Mouse (Mus musculus): ENCODE measurements around the gene Btnl10. TPM values are rescaled to one million over a fixed set of nuclear protein-coding genes. Genes with fewer than 3 reads are reported as not detected.
A peak's percentile ranks its signal among the peaks of the same experiment; 100 is the strongest.

Gene Btnl10
- total RNA-seq, 4 experiments from 2014 or later, result 0.14 TPM; not detected in 3

DNA sequence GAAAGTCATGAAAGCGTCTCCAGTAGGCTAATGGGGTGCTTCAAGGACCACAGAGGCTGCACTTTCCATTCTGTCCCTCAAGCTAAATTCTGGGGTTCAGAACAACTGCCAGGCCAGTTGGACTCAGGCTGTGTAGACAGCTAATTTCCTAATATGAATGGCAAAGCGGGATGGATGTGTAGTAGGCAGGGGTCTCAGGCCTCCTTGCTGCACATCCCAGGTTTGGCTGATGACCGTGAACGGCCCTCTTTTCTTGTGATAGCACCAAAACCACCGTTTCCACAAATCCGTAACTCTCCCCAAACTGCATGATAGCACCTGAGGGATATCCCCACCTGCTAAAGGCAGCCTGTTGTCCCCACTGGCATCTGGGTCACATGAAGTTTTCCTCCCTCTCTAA is 40.8 kb downstream of the Btnl10 start:
- DNase-seq (ENCODE audit: low spot score in 2 of 2), result no peak

DNA sequence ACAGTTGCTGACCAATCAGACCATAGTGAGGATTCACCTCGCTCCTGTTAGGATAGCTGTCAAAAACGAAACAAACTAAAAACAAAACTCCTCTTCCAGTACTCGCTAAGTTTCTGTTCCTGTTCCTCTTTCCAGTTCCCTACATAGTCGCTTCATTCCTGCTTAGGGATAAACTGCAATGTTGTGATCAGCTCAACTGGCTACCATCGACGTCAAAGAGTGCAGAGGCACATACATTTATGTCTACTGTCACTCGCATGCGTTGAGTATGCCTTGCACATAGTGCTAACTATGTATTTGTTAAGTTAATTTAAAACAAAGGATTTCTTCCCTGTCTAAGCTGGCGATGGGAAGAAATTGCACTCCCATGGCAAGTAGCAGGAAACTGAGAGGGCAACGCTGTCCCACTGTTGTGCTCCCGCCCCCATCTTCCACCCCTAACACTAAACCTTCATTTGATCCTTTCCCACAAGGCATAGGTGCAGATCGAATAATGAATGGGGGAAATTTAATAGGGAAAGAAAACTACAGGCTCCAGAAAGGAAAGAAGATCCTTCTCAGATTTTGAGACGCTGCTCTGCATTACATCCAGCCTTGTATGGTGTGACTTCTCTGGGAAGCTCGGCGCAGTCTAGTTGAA is 41.6 kb downstream of the Btnl10 start:
- no peak for DNase-seq (ENCODE audit: low spot score in 2 of 2)

DNA sequence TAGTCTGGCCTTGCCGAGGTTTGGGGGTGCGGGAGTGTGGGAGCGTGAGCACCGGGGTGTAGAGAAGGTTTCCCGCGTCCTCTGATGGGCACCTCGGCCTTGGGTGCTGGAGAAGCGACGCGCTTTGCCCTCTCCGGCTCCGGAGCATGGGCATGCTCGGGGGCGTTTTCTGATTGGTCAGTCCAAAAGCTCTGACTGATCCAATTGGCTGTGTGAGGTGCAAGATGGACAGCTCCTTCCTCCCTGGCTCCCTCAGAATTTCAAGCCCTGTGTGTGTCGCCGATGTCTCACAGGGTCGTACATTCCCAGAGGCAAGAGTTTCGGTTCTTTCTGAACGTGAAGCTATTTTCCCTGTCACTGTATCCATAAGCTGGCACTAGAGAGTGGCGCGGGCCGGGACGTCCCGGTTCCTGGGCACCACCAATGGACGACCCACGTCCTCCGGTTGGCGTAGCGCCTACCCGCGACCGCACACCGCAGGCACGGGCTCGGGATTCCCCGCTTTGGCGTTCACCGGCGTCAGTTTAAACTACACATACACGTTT is 42.3 kb downstream of the Btnl10 start:
- DNase-seq (ENCODE audit: low spot score in 2 of 2), result peak; percentile 74 to 77

DNA sequence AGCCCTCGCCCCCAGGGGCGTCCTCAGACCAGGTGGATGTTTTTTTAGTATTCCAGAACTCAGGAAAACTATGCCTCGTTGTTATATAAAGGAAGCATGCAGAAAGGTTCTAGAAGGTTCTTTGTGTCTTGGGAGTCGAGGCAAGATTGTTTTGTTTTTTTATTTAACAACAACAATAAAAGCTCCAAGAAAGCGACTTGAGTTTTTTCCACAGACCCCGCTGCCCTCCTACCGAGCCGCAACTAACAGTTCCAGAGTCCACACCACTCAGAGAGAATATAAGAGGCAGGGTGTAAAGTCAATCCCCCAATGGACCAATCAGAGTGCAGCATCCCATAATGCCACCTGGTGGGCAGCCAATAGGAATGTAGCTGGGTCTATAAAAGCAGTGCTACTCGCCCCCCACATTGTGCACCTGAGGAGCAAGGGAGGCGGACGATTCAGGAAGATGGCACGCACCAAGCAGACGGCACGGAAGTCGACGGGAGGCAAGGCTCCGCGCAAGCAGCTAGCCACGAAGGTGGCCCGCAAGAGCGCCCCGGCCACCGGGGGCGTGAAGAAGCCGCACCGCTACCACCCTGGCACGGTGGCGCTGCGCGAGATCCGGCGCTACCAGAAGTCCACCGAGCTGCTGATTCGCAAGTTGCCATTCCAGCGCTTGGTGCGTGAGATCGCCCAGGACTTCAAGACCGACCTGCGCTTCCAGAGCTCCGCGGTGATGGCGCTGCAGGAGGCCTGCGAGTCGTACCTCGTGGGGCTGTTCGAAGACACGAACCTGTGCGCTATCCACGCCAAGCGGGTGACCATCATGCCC is 43.9 kb downstream of the Btnl10 start:
- no peak for DNase-seq (ENCODE audit: low spot score in 2 of 2)

DNA sequence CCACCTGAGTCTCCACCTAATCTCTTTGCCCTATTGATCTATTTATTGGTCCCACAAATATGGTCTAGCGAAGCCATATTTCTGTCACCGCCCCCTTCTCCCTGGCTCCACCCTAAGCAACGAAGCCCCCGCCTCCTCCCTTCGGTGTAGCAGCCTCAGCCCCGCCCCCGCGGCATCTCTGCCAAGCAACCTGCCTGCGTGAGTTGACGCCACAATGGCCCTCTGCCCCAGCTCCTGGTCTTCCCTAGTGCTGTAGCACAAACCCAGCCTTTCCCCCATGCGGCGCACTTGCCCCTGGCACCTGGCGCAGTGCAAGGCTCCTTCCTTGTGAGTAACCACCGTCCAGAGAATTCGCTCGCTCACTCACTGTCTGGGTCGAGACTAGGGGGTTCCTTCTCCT is 45.8 kb downstream of the Btnl10 start:
- no peak for DNase-seq (ENCODE audit: low spot score in 2 of 2)

DNA sequence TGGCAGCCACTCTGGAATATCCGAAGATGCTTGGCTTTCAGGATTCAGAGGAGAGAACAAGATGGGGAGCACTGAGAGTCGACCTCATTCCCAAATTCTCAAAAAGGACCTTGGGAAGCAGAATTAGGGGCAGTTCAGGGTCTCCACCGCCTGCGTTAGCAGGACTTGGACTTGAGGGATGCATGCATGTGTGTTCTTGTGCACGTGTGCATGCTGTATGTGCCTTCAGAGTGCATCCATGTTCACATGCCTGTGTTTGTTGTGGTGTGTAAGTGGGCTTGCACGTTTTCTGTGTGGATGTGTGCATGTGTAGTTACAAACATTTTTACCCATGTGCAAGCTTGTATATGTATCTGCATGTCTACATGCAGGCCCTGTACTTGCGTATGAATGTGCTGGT is 46.5 kb downstream of the Btnl10 start:
- no peak for DNase-seq (ENCODE audit: low spot score in 2 of 2)

DNA sequence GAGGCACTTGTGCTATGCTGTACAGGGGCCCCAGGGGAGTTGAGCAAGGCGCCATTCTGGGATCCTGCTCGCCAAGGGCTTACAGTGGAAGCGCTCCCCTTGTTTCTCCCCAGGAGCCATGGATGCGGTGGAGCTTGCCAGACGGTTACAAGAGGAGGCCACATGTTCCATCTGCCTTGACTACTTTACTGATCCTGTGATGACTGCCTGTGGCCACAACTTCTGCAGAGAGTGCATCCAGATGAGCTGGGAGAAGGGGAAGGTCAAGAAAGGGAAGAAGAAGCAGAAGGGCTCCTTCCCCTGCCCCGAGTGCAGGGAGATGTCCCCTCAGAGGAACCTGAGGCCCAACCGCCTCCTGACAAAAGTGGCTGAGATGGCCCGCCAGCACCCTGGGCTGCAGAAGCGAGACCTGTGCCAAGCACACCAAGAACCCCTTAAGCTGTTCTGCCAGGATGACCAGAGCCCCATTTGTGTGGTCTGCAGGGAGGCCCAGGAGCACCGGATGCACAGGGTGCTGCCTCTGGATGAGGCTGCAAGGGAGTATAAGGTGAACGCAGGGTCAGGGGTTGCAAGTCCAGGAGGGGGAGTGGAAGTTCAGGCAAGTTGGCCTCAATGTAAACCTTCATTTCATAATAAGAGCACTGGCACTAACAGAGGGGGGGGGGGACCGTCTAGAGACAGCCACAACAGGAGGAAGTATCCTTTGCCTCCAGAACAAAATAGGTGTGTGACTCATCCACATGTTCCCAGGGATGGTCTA is 47.5 kb downstream of the Btnl10 start:
- DNase-seq (ENCODE audit: low spot score in 2 of 2), result no peak

DNA sequence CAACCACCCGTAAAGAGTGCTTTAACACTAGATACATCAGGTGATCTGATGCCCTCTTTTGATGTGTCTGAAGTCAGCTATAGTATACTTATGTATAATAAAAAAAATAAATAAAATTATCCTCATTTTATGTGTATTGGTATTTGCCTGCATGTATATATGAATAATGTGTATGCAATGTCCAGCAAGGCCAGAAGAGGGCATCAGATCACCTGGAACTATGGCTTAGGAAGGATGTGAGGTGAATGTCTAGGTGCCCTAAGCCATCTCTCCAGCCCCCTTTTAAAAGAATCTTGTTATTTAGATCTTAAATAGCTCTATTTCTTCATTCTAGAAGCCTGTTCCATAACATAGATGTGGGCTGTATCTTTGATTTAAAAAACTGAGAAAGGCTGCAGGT is 49.6 kb downstream of the Btnl10 start:
- DNase-seq (ENCODE audit: low spot score in 2 of 2), result no peak

DNA sequence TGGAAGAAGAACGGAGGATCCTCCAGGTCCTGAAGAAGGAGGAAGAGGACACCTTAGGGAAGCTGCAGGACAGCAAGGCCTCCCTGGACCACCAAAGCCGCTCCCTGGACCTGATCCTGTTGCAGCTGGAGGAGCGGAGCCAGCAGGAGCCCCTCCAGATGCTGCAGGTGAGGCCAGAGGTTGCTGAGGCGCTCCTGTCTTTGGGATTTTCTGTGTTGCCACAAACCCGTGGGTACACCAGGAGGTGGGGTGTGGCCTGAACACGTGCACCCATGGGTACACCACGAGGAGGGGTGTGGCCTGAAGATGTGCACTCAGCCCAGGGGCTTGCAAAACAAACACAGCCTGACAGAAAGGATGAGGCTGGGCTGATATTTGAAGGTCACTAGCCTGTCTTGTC is 50.8 kb downstream of the Btnl10 start:
- no peak for DNase-seq (ENCODE audit: low spot score in 2 of 2)

DNA sequence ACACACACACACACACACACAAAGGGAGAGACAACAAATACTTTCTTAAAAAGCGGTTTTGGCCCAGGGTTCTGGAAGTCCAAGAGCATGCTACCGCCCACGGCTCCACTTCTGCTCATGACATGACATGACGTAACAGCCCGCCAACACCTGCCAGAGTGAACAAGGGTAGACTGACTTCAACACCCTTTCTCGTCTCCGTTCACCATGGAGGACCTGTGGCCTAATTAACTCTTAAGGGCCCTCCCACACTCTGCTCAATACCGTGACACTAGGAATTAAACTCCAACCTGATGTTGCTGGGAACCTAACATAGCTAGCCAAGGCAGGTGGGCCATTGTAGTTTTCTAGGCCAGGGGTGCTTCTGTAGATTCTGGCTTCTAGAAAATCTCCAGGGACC is 51.3 kb downstream of the Btnl10 start:
- DNase-seq (ENCODE audit: low spot score in 2 of 2), result no peak

DNA sequence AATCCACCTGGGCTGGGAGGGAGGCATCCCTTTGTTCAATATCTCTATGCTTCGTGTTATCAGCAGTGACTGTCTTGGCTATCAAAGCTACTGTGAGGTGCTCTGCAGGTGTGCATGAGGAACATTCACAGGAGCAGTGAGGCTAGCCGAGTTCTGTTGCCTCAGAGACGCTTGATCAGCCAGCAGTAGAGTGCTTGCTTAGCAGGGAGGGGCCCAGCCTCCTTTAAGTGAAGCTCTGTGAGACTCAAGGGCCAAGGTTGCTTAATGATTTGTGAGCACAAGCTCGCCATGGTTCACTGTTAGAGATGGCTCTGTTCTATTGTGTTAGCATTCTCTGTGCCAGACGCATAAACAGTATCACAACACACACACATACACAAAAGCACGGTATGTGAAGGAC is 52.0 kb downstream of the Btnl10 start:
- no peak for DNase-seq (ENCODE audit: low spot score in 2 of 2)

DNA sequence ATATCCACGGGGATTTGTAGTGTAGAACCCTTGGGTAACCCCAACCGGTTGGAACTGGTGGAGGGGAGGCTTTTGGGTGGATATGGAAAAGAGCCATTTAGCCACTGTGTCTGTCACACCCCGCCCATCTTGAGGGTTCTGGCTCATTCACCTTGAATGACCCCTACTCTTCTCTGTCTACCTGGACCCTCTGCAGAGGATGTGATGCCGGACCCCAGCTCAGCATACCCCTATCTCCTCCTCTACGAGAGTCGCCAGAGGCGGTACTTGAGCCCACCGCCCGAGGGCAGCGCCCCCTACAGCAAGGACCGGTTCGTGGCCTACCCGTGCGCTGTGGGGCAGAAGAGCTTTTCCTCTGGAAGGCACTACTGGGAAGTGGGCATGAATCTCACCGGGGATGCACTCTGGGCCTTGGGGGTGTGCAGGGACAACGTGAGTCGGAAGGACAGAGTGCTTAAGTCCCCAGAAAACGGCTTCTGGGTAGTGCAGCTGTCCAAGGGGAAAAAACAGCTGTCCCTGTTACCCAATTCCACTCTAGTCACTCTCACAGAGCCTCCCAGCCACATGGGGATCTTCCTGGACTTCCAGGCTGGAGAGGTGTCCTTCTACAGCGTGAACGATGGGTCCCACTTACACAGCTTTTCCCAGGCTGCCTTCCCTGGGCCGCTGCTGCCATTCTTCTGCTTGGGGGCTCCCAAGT is 53.3 kb downstream of the Btnl10 start:
- no peak for DNase-seq (ENCODE audit: low spot score in 2 of 2)

DNA sequence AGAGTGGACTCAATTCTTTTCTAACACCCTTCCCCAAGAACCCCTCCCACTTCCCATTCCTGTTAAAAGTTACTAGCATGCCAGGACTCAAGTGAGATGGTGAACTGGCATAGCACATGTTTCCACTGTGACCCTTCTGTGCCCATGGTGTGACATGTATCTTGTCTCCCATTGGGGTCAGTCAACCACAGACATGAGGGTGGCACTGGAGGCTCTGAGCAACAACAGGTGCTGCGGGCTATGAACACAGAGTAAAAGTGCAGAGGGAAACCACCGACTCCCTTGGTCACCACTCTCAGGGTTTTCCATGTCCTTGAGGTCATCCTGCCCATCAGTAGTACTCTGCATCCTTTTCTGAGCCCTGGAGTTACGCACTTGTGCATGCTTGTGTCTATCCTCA is 54.1 kb downstream of the Btnl10 start:
- no peak for DNase-seq (ENCODE audit: low spot score in 2 of 2)

DNA sequence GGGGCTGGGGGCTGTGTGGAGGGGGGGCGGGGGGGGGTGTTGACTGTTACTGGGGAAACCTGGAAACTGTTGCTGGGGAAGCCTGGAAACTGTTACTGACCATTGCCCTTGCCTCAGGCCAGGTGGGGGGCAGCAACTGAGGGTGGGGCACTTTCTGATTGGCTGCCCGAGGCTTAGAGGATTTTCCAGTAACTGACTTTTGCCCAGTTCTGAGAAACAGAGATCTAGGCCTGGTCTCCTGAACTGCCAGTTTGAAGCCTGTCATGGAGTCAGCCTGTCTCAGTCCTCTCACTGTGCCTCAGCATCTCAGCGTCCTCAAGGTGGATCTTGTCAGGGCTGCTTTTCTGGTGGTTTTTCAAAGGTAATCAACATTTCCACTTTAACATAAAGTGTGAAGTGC is 56.7 kb downstream of the Btnl10 start:
- DNase-seq (ENCODE audit: low spot score in 2 of 2), result no peak

Small RNA genes within 50 kb of the gene (microRNA-seq; reads per million reads assigned to microRNA genes)
- 0 to 0.51 reads per million in 2 experiments for gene Gm44313

Other genes with a start within 250 kb of the Btnl10 start
- gene Olfr320, start 236.8 kb upstream of the Btnl10 start, total RNA-seq (2022), result not detected
- gene Olfr319, start 218.7 kb upstream of the Btnl10 start, total RNA-seq (2022), result under 1 TPM in 1 of 4 experiments, not detected in 3; 0.43 TPM
- under 1 TPM in 2 of 4 experiments, not detected in 2; 0.09 to 0.16 TPM for gene Olfr318, start 193.9 kb upstream of the Btnl10 start, total RNA-seq (2022)
- under 1 TPM in 3 of 4 experiments, not detected in 1; 0.19 to 0.76 (median 0.43) TPM for gene Olfr317, start 178.7 kb upstream of the Btnl10 start, total RNA-seq (2022)
- 1 to 10 TPM in 2 of 4 experiments, under 1 TPM in 2; 0.59 to 1.8 (median 1.2) TPM for gene Olfr316, start 165.2 kb upstream of the Btnl10 start, total RNA-seq (2022)
- not detected for gene Olfr315, start 144.7 kb upstream of the Btnl10 start, total RNA-seq (2022)
- not detected for gene Olfr314, start 135.0 kb upstream of the Btnl10 start, total RNA-seq (2022)
- 1 to 10 TPM; 5.4 to 7.7 (median 6.4) TPM for gene Fam183b, start 115.9 kb upstream of the Btnl10 start, total RNA-seq (2022)
- gene Olfr313, start 102.9 kb upstream of the Btnl10 start, total RNA-seq (2022), result not detected
- gene Olfr312, start 88.7 kb upstream of the Btnl10 start, total RNA-seq (2022), result not detected
- gene Olfr311, start 78.7 kb upstream of the Btnl10 start, total RNA-seq (2022), result not detected
- gene Gm12258, start 70.8 kb upstream of the Btnl10 start, total RNA-seq (2022), result 10 to 100 TPM; 15.8 to 24.2 (median 21.4) TPM
- 10 to 100 TPM in 3 of 4 experiments, 1 to 10 TPM in 1; 7.1 to 14.0 (median 12.1) TPM for gene 2810021J22Rik, start 50.7 kb upstream of the Btnl10 start, total RNA-seq (2022)
- 10 to 100 TPM in 2 of 4 experiments, 1 to 10 TPM in 2; 9.0 to 10.2 (median 9.8) TPM for gene Zfp39, start 13.7 kb upstream of the Btnl10 start, total RNA-seq (2022)
- gene Rnf187, start 21.0 kb downstream of the Btnl10 start, total RNA-seq (2022), result 100 to 1,000 TPM; 426 to 450 (median 442) TPM
- gene Hist3h2ba, start 31.0 kb downstream of the Btnl10 start, total RNA-seq (2022), result 10 to 100 TPM; 71.4 to 92.2 (median 75.7) TPM
- gene Hist3h2a, start 36.8 kb downstream of the Btnl10 start, total RNA-seq (2022), result 10 to 100 TPM; 48.9 to 64.2 (median 56.8) TPM
- 1 to 10 TPM; 2.8 to 6.3 (median 4.8) TPM for gene Trim17, start 36.8 kb downstream of the Btnl10 start, total RNA-seq (2022)
- gene Trim11, start 60.2 kb downstream of the Btnl10 start, total RNA-seq (2022), result 10 to 100 TPM; 28.4 to 32.5 (median 31.0) TPM
- 1 to 10 TPM; 1.2 to 1.9 (median 1.5) TPM for gene Obscn, start 218.5 kb downstream of the Btnl10 start, total RNA-seq (2022)
- gene Iba57, start 245.8 kb downstream of the Btnl10 start, total RNA-seq (2022), result 10 to 100 TPM in 1 of 4 experiments, 1 to 10 TPM in 3; 5.9 to 10.2 (median 7.3) TPM

Measured in layer of hippocampus, adult 8-10 months (tissue).